In the genomic region with DNA sequence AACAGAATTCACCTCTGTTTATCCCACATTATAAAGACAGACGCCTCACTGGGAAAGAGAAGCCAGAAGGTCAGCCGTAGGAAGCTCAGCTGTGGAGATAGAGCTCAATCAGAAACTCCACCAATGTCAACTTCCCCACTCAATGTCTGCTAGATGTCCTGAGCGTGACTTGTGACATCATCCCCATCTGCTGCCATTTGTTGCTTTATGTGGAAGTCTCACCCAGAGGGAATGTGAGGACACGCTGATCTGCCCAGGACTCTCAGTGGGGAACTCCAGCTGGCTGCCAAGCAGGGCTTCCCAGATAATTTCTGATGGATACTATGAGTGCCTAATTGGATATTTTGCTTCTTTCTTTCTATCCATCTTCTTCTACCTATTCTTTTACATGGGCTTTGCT, we compare ENCODE assay signal across 16 mouse cellular contexts.
DNase-seq lines count a peak whose midpoint lies in the region; ATAC-seq and TF ChIP-seq lines count a peak whose summit lies in the region.
"Had no signal": no experiment of that assay in that cellular context is flagged by ENCODE, and none has a peak within 500 bp of the region (broad histone marks: within the 10 kb centered on the region; RNA-seq: fewer than 3 reads in every experiment).

No protein-coding gene starts in this region.

- no peak overlapping the region for H3K4me2 ChIP-seq in embryonic facial prominence, embryonic 14.5 days (ENCODE audit: low read depth, low read length)
- H3K4me2 ChIP-seq in forebrain, embryonic 12.5 days = no peak overlapping the region
- H3K4me2 ChIP-seq: hindbrain, embryonic 15.5 days; lung, embryonic 14.5 days; neural tube, embryonic 13.5 days had no signal

- TF ChIP-seq EP300 in heart, adult 2 months (IDR thresholded peaks at IDR 0.05; ENCODE audit: insufficient read depth, low read depth, low read length) = 0 out of 2 replicates have a peak, but pooled peaks have one; percentile 44

- no peak for ATAC-seq in embryonic facial prominence, embryonic 14.5 days (ENCODE audit: low read depth)
- no peak for ATAC-seq in forebrain, embryonic 12.5 days (ENCODE audit: low FRiP score)
- ATAC-seq: activated CD4-positive, CD25-positive, alpha-beta regulatory T cell, adult 4 months; CD4-positive, CD25-positive, alpha-beta regulatory T cell, adult 4 months; midbrain, embryonic 16.5 days had no signal

- no peak for TF ChIP-seq POLR2A in bone marrow macrophage, adult 2 months (IDR thresholded peaks at IDR 0.05; ENCODE audit: borderline replicate concordance, low read depth, low read length)
- TF ChIP-seq POLR2A in heart, adult 2 months (IDR thresholded peaks at IDR 0.05; ENCODE audit: insufficient read depth, low read depth, low read length) = no peak

- H3K4me3 ChIP-seq in embryonic facial prominence, embryonic 14.5 days (ENCODE audit: low read depth, low read length) = no peak overlapping the region
- no peak overlapping the region for H3K4me3 ChIP-seq in embryonic facial prominence, embryonic 10.5 days
- no peak overlapping the region for H3K4me3 ChIP-seq in bone marrow macrophage, adult 2 months (ENCODE audit: insufficient read depth, low read length)
- no peak overlapping the region for H3K4me3 ChIP-seq in heart, adult 2 months
- no peak overlapping the region for H3K4me3 ChIP-seq in forebrain, embryonic 12.5 days (replicated peaks)
- H3K4me3 ChIP-seq: hindbrain, embryonic 15.5 days; neural tube, embryonic 13.5 days had no signal

- H3K9me3 ChIP-seq in embryonic facial prominence, embryonic 14.5 days (ENCODE audit: control insufficient read depth, low read length) = no peaks in the 10 kb centered on the region
- no peaks in the 10 kb centered on the region for H3K9me3 ChIP-seq in embryonic facial prominence, embryonic 10.5 days
- no peaks in the 10 kb centered on the region for H3K9me3 ChIP-seq in forebrain, embryonic 12.5 days
- H3K9me3 ChIP-seq: hindbrain, embryonic 15.5 days; neural tube, embryonic 13.5 days had no signal

- WGBS in embryonic facial prominence, embryonic 14.5 days = 70% methylated on average over 4 of the region's 4 CpGs
- WGBS in embryonic facial prominence, embryonic 10.5 days = 78% methylated on average over 4 of the region's 4 CpGs
- 16% methylated on average over 4 of the region's 4 CpGs for WGBS in heart, adult 2 months
- WGBS in forebrain, embryonic 12.5 days = 81% methylated on average over 4 of the region's 4 CpGs

- TF ChIP-seq CTCF in bone marrow macrophage, adult 2 months (IDR thresholded peaks at IDR 0.05; ENCODE audit: low read depth, low read length) = no peak
- TF ChIP-seq CTCF in heart, adult 2 months (IDR thresholded peaks at IDR 0.05) = no peak

- no peak overlapping the region for H3K9ac ChIP-seq in embryonic facial prominence, embryonic 14.5 days (ENCODE audit: low read depth, low read length)
- no peak overlapping the region for H3K9ac ChIP-seq in heart, adult 2 months (ENCODE audit: low read depth, low read length)
- H3K9ac ChIP-seq in forebrain, embryonic 12.5 days = no peak overlapping the region
- H3K9ac ChIP-seq: hindbrain, embryonic 15.5 days; lung, embryonic 14.5 days; neural tube, embryonic 13.5 days had no signal

- intact Hi-C loops in heart, adult 2 months (cut with DNase I) = no loop called here

- no peaks in the 10 kb centered on the region for H3K79me2 ChIP-seq in heart, adult 2 months (replicated peaks; ENCODE audit: control insufficient read depth, insufficient read depth, low read length)

- H3K27me3 ChIP-seq in embryonic facial prominence, embryonic 14.5 days (replicated peaks; ENCODE audit: control insufficient read depth, insufficient read depth, low read length) = no peaks in the 10 kb centered on the region
- no peaks in the 10 kb centered on the region for H3K27me3 ChIP-seq in embryonic facial prominence, embryonic 10.5 days (replicated peaks; ENCODE audit: low read depth, poor library complexity, severe bottlenecking)
- no peaks in the 10 kb centered on the region for H3K27me3 ChIP-seq in heart, adult 2 months (ENCODE audit: control insufficient read depth, insufficient read depth, low read length)
- no peaks in the 10 kb centered on the region for H3K27me3 ChIP-seq in forebrain, embryonic 12.5 days
- H3K27me3 ChIP-seq: hindbrain, embryonic 15.5 days; neural tube, embryonic 13.5 days had no signal

- H3K4me1 ChIP-seq in embryonic facial prominence, embryonic 14.5 days (ENCODE audit: control insufficient read depth, insufficient read depth, low read length) = no peaks in the 10 kb centered on the region
- no peaks in the 10 kb centered on the region for H3K4me1 ChIP-seq in embryonic facial prominence, embryonic 10.5 days
- peaks cover 29% of the 10 kb centered on the region for H3K4me1 ChIP-seq in bone marrow macrophage, adult 2 months (ENCODE audit: control insufficient read depth, insufficient read depth, low read length)
- H3K4me1 ChIP-seq in heart, adult 2 months (ENCODE audit: control insufficient read depth, insufficient read depth, low read length) = peaks cover 3% of the 10 kb centered on the region
- H3K4me1 ChIP-seq in forebrain, embryonic 12.5 days = no peaks in the 10 kb centered on the region
- H3K4me1 ChIP-seq: hindbrain, embryonic 15.5 days; neural tube, embryonic 13.5 days had no signal

- H3K36me3 ChIP-seq in embryonic facial prominence, embryonic 14.5 days (ENCODE audit: control insufficient read depth, insufficient read depth, low read length) = no peaks in the 10 kb centered on the region
- H3K36me3 ChIP-seq in embryonic facial prominence, embryonic 10.5 days (replicated peaks) = no peaks in the 10 kb centered on the region
- no peaks in the 10 kb centered on the region for H3K36me3 ChIP-seq in heart, adult 2 months (ENCODE audit: control insufficient read depth, insufficient read depth, low read length)
- no peaks in the 10 kb centered on the region for H3K36me3 ChIP-seq in forebrain, embryonic 12.5 days (replicated peaks)
- H3K36me3 ChIP-seq: hindbrain, embryonic 15.5 days; neural tube, embryonic 13.5 days had no signal

- DNase-seq in embryonic facial prominence, embryonic 14.5 days (ENCODE audit: low spot score) = peak; percentile 10
- no peak for DNase-seq in embryonic facial prominence, embryonic 10.5 days (ENCODE audit: low spot score)
- peak; percentile 19 to 46 for DNase-seq in heart, adult 2 months
- peak; percentile 14 for DNase-seq in mesoderm, embryonic 11.5 days (ENCODE audit: low read depth, low spot score)
- no peak for DNase-seq in urinary bladder, postnatal 25 days (ENCODE audit: low spot score)
- DNase-seq: kidney, adult 18-20 months; kidney, postnatal 36 days; lung, embryonic 14.5 days; thymus, adult 18-20 months had no signal

- H3K27ac ChIP-seq in embryonic facial prominence, embryonic 14.5 days (replicated peaks; ENCODE audit: low read depth, low read length) = no peak overlapping the region
- H3K27ac ChIP-seq in embryonic facial prominence, embryonic 10.5 days (replicated peaks) = no peak overlapping the region
- H3K27ac ChIP-seq in bone marrow macrophage, adult 2 months (ENCODE audit: insufficient read depth, low read depth, low read length) = peak overlapping the region; percentile 50
- H3K27ac ChIP-seq in heart, adult 2 months = no peak overlapping the region
- H3K27ac ChIP-seq in forebrain, embryonic 12.5 days = no peak overlapping the region
- H3K27ac ChIP-seq: hindbrain, embryonic 15.5 days; neural tube, embryonic 13.5 days had no signal

Comparison
In these comparisons a context has a peak if more than half of its experiments do, and no peak if none do; other contexts are left out.
1. DNase-seq: peak in embryonic facial prominence, embryonic 14.5 days (single experiment), heart, adult 2 months (2 of 2) and mesoderm, embryonic 11.5 days (single experiment); none in embryonic facial prominence, embryonic 10.5 days (single experiment) and urinary bladder, postnatal 25 days (single experiment).